Mouse (Mus musculus): ENCODE data around the gene Sdr9c7. TPM values are rescaled to one million over a fixed set of nuclear protein-coding genes. Genes with fewer than 3 reads are reported as not detected.
"Not testable (repeated sequence)": the region's sequence is repeated elsewhere in the genome, so short reads cannot be mapped to it uniquely, and the experiment has no call there.

The Sdr9c7 gene
- total RNA-seq, 2 experiments from 2014 or later, result not detected

DNA sequence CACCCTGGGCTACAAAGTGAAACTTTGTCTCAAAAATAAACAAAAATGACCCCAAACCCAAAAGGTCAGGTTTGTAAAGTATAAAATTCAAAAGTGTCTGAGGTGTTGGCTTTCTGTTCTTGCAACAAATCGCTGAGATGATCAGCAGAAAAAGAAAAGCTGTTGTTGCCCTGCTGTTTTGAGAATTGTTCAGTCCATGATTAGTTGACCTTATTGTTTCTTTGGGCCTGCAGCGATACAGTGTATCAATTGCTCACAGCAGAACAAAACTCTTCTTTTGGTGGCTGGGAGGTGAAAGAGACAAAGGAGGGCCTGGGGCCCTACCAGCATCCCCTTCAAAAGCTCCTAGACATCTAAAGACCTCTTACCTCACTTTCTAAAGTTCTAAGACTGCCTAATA, 7.8 kb downstream of the Sdr9c7 start:
- intact Hi-C loops (cut with DNase I), result no loop called here
- DNase-seq, result no peak

GRCm38 (mm10) chr10:127907386-127907951, 9.2 kb downstream of the Sdr9c7 start:
- intact Hi-C loops (cut with DNase I), result no loop called here
- DNase-seq, result no peak

DNA sequence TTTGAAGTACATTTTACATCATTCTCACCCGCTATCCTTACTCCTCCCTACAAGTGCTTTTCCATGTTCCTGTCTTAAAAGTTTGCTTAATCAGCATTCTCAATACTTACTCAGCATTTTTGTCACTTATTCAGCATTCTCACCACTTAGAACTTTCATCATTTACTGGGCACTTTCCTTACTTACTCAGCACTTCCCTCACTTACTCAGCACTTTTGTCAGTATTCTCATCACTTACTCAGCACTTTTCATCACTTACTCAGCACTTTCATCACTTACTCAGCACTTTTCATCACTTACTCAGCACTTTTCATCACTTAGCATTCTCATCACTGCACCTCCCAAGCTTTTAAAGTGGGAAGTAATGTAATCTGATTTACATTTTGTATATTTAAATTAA, 17.3 kb downstream of the Sdr9c7 start:
- intact Hi-C loops (cut with DNase I), result no loop called here
- no peak for DNase-seq

GRCm38 (mm10) chr10:127917183-127917582, 18.9 kb downstream of the Sdr9c7 start:
- DNase-seq; intact Hi-C loops (cut with DNase I): not testable (repeated sequence)

DNA sequence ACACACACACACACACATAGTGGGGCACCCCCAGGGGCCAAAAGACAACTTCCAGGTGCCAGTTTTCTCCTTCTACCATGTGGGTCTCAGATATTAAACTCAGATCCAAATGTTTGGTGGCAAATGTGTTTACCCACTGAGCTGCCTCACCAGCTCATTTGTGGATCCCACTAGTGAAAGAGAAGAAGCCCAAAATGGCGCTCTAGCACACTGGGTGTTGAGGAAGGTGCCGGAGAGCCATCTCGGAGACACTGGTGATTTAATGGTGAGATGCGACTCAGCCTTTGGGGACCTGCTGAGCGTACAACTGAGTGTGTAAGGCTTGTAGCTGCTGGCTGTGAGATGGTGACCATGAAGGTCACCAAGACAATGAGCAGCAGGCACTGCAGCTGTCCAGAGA, 19.3 kb downstream of the Sdr9c7 start:
- no peak for DNase-seq
- intact Hi-C loops (cut with DNase I), result no loop called here

DNA sequence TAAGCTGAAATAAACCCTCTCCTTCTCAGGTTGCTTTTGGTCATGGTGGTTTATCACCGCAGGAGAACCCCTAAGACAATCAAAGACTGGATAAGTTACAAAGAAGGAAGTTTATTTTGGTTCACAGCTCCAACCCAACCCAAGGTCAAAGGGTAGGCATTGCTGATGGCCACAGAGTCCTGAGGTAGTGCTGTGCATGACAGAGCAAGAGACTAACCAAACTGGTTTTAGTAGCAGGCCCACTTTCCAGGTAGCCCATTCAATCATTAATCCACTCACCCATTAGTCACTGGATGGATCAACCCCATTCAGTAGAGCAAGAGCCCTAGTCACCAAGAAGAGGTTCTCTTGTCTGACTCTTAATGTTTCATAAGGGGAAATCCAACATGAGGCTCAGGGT, 23.9 kb downstream of the Sdr9c7 start:
- DNase-seq, result no peak
- intact Hi-C loops (cut with DNase I), result no loop called here

DNA sequence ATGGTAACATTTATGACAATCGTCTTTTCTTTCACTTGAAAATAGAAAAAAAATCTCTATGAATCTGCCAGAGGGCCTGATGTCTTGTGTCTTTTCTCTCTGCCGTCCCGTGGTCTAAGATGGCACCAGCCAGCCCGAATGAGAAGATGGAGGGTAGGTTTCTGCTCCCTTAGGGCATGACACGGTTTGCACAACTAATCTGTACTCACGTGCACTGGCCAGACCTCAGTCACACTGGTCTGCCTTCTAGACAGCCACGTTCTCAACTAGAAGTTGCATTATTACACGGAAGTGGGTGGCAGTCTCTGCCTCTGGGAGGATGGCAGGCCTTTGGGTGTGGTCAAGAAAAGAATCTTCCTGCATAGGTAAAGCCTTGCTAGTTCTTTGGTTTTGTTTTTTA, 24.7 kb downstream of the Sdr9c7 start:
- no peak for DNase-seq
- intact Hi-C loops (cut with DNase I), result no loop called here

GRCm38 (mm10) chr10:127924597-127925378, 26.5 kb downstream of the Sdr9c7 start:
- DNase-seq, result no peak
- intact Hi-C loops (cut with DNase I), result no loop called here

GRCm38 (mm10) chr10:127927737-127928136, 29.4 kb downstream of the Sdr9c7 start:
- DNase-seq, result no peak
- intact Hi-C loops (cut with DNase I), result no loop called here

DNA sequence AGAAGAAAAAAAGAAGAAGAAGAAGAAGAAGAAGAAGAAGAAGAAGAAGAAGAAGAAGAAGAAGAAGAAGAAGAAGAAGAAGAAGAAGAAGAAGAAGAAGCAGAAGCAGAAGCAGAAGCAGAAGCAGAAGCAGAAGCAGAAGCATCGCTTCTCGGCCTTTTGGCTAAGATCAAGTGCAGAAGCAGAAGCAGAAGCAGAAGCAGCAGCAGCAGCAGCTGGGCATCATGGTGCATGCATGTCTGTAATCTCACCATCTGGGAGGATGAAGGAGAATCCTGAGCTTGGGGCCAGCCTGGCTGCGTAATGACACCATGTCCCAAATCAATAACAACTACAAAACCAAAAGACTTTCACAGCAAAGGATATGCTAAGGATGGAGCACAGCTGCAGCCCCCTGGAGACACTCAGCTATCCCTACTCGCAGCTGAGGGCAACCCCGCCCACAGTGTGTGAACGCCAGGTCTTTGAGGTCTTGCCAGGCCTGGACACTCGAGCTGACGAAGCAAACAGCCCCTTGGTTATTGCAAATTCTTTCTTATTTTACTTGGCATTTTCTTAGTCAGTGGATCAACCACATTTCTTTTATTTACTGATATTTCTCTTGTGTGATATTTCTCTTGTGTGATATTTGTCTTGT, 34.1 kb downstream of the Sdr9c7 start:
- intact Hi-C loops (cut with DNase I), result loop anchor here (10.0 kb wide), 1 partner anchor 368 kb away; no protein-coding TSS in a partner anchor
- DNase-seq, result peak in 1 of 2 experiments; percentile 17

GRCm38 (mm10) chr10:127936271-127936670, 38.0 kb downstream of the Sdr9c7 start:
- intact Hi-C loops (cut with DNase I), result loop anchor here (2.0 to 10.0 kb wide), 3 partner anchors 241 to 371 kb away; no protein-coding TSS in a partner anchor
- DNase-seq, result no peak

DNA sequence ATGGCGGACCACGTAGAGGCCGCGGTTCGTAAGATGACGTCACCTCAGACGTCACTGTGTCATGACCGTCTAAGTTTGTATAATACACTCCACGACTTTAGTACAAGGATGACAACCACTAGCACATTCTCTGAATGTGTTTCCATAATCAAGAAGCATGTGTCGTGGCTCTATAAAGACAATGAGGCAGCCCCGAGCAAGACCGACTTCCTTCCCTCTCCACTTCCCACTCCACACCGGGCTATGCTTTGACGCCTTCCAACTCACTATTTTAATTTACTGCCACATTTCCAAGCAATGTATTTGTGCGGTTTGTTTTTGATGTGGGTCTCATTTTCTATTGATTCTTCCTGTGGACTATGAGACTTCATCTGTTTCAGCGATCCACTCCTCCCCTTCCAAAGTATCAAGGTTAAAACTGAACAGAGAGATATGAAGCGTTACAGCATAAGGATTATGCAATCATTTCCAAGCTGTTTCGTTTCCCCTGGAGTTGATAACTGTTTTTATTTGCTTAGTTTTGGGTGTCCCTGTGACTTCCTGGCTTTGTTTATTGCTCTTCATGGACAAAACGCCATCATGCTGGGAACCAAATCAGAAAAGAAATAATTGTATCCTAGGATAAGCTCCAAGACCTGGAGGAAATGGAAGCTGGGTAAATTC, 38.6 kb downstream of the Sdr9c7 start:
- DNase-seq, result no peak
- intact Hi-C loops (cut with DNase I), result loop anchor here (1.0 to 10.0 kb wide), 5 partner anchors 199 to 372 kb away; no protein-coding TSS in a partner anchor

DNA sequence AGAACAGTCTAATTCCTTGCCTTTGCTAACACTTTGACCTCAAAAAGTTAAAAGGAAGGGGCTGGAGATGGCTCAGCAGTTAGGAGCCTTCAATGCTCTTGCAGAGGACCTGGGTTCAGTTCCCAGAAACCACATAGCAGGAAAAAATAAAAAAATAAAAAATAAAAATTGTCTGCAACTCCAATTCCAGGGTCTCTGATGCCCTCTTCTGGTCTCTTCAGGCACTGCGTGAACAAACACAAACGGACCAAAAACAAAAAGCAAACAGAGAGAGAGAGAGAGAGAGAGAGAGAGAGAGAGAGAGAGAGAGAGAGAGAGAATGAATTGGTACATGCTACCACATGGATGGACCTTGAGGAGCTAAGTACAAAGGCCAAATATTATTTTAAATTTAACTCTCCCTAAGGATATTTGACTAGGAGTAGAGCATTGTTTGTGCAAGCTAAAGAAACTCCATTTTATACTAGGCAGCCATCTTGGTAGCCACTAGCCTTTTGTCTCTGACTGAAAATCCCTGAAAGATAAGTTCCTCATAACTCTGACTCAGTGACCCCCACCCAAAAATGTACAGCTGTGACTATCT, 39.2 kb downstream of the Sdr9c7 start:
- intact Hi-C loops (cut with DNase I), result loop anchor here (1.0 to 10.0 kb wide), 5 partner anchors 199 to 373 kb away; no protein-coding TSS in a partner anchor

DNA sequence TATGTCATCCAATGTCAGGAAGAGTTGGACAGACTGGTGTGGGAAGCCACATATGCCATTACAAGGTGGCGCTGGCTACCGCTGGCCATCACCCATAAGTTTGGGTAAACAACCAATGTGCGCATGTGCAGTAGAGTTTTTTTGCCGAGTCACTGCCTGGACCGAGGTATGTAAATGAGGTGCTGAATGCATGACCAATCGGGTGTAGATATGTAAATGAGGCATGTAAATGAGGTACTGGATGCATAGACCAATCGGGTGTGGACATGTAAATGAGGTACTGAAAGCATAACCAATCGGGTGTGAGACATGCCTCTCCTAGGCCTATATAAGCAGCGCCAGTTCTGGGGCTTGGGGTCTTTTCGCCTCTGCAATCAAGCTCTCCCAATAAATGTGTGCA, 41.3 kb downstream of the Sdr9c7 start:
- not testable (repeated sequence) for DNase-seq
- intact Hi-C loops (cut with DNase I), result loop anchor here (5.0 to 10.0 kb wide), 2 partner anchors 262 to 375 kb away; no protein-coding TSS in a partner anchor

More for the DNA sequence above, 39.2 kb downstream of the Sdr9c7 start:
- DNase-seq, result peak; percentile 70 to 87

DNA sequence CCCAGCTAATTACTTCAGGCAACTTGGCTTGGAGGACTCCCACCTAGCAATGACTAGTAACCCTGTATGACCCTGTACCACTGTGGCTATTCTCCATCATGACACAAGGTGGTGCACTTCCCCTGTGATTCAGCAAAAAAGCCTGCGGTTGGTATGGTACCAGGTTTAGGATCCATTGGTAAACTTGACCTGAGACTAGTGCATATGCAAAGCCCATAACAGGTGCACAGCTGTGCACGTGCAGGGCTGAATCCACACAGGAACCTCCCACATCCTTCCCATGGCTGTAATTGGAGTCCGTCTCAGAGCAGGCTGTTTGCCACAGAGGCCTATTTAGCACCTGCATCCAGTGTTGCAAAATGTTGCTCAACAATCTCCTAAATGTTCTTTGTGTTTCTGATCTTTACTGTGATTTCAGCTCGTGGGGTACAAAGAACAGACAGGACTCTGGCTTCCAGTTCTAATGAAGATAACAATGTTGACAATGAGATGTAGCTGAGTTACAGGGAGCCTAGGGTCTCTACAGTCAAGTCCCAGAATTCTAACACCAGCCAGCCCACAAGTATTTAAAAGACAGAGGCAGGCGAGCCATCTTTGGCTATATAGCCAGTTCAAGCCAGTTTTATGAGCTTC, 47.2 kb downstream of the Sdr9c7 start:
- intact Hi-C loops (cut with DNase I), result loop anchor here (1.0 kb wide), 1 partner anchor 63 kb away; no protein-coding TSS in a partner anchor
- DNase-seq, result peak; percentile 58 to 72

DNA sequence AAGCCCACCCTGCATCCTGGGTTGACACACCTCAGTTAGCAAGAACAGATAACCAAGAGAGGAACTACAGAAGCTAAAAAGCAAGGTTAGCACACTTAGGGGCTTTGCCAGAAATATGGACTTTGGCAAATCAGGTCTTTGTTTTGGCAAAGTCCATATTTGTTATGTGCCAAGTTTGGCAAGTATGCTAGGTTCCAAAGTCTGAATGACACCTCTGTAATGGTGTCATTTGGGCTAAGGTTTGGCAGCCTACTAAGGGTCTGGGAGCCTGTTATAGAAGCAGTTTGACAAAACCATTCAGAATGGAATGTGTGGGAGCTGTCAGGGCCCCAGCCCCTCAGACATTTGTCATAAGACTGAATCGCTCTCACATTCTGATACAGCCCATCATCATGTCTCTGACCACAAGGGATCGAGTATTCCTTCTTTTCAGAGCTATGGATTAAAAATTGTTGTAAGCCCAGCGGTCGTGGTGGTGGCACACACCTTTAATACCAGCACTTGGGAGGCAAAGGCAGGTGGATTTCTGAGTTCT, 51.3 kb downstream of the Sdr9c7 start:
- no peak for DNase-seq
- intact Hi-C loops (cut with DNase I), result no loop called here

GRCm38 (mm10) chr10:127951390-127951789, 53.1 kb downstream of the Sdr9c7 start:
- intact Hi-C loops (cut with DNase I), result no loop called here
- no peak for DNase-seq

DNA sequence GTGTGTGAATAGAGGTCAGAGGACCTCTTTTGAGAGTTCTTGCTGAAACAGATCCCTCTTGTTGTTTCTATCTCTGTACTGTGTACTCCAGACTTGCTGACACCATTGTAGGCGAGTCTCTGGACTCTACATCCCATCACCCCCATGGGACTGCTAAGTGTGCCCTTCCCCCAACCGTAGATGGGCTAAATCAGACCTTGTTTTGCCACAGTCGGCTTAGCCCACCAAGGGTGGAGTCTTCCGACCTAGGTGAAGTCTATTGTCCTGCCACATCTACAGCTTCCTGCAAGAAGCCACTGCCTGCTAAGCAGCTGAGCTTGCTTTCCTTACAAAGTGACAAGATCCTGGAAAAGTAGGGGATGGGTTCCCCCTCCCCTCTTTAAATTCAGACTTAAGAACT, 53.5 kb downstream of the Sdr9c7 start:
- no peak for DNase-seq
- intact Hi-C loops (cut with DNase I), result no loop called here

- DNase-seq, result no peak
- intact Hi-C loops (cut with DNase I), result loop anchor here (5.0 kb wide), 1 partner anchor 232 kb away; no protein-coding TSS in a partner anchor
Observed at GRCm38 (mm10) chr10:127955034-127955433, 56.7 kb downstream of the Sdr9c7 start.

Data from heart, postnatal 10 days (tissue).